Mouse (Mus musculus): ENCODE measurements around the gene Hadhb.

Gene Hadhb

GRCm38 (mm10) chr5:30127921-30128597 is 27.0 kb upstream of the Hadhb start:
- peak in 1 of 2 experiments; percentile 29 for DNase-seq (ENCODE audit: inconsistent age in 2 of 2, low spot score in 1 of 2)

GRCm38 (mm10) chr5:30128680-30129079 is 26.4 kb upstream of the Hadhb start:
- DNase-seq (ENCODE audit: inconsistent age in 2 of 2, low spot score in 1 of 2): no peak

GRCm38 (mm10) chr5:30131246-30131645 is 23.8 kb upstream of the Hadhb start:
- no peak for DNase-seq (ENCODE audit: inconsistent age in 2 of 2, low spot score in 1 of 2)

- DNase-seq (ENCODE audit: inconsistent age in 2 of 2, low spot score in 1 of 2): peak in 1 of 2 experiments; percentile 55
These were observed 22.9 kb upstream of the Hadhb start for GRCm38 (mm10) chr5:30132173-30132572.

GRCm38 (mm10) chr5:30135711-30136231 is 19.3 kb upstream of the Hadhb start:
- peak in 1 of 2 experiments; percentile 50 for DNase-seq (ENCODE audit: inconsistent age in 2 of 2, low spot score in 1 of 2)

GRCm38 (mm10) chr5:30137271-30137670 is 17.8 kb upstream of the Hadhb start:
- no peak for DNase-seq (ENCODE audit: inconsistent age in 2 of 2, low spot score in 1 of 2)

GRCm38 (mm10) chr5:30138193-30138592 is 16.9 kb upstream of the Hadhb start:
- DNase-seq (ENCODE audit: inconsistent age in 2 of 2, low spot score in 1 of 2): no peak

GRCm38 (mm10) chr5:30146526-30146925 is 8.5 kb upstream of the Hadhb start:
- peak in 1 of 2 experiments; percentile 42 for DNase-seq (ENCODE audit: inconsistent age in 2 of 2, low spot score in 1 of 2)

GRCm38 (mm10) chr5:30148133-30148920 is 6.7 kb upstream of the Hadhb start:
- peak in 1 of 2 experiments; percentile 40 for DNase-seq (ENCODE audit: inconsistent age in 2 of 2, low spot score in 1 of 2)

- DNase-seq (ENCODE audit: inconsistent age in 2 of 2, low spot score in 1 of 2): peak in 1 of 2 experiments; percentile 78
These were observed 3.0 kb upstream of the Hadhb start for GRCm38 (mm10) chr5:30152007-30152406.

GRCm38 (mm10) chr5:30152413-30152812 is 2.6 kb upstream of the Hadhb start:
- peak in 1 of 2 experiments; percentile 56 for DNase-seq (ENCODE audit: inconsistent age in 2 of 2, low spot score in 1 of 2)

GRCm38 (mm10) chr5:30153222-30153621 is 1.8 kb upstream of the Hadhb start:
- peak in 1 of 2 experiments; percentile 40 for DNase-seq (ENCODE audit: inconsistent age in 2 of 2, low spot score in 1 of 2)

- no peak for DNase-seq (ENCODE audit: inconsistent age in 2 of 2, low spot score in 1 of 2)
These were observed 1.0 kb upstream of the Hadhb start for GRCm38 (mm10) chr5:30154013-30154412.

- no peak for DNase-seq (ENCODE audit: inconsistent age in 2 of 2, low spot score in 1 of 2)
These were observed 346 bp downstream of the Hadhb start for GRCm38 (mm10) chr5:30155395-30155792.

GRCm38 (mm10) chr5:30155821-30156629 is 977 bp downstream of the Hadhb start:
- DNase-seq (ENCODE audit: inconsistent age in 2 of 2, low spot score in 1 of 2): no peak

- DNase-seq (ENCODE audit: inconsistent age in 2 of 2, low spot score in 1 of 2): no peak
These were observed 4.6 kb downstream of the Hadhb start for GRCm38 (mm10) chr5:30159601-30160000.

GRCm38 (mm10) chr5:30161836-30162235 is 6.8 kb downstream of the Hadhb start:
- DNase-seq (ENCODE audit: inconsistent age in 2 of 2, low spot score in 1 of 2): no peak

GRCm38 (mm10) chr5:30162339-30162738 is 7.3 kb downstream of the Hadhb start:
- DNase-seq (ENCODE audit: inconsistent age in 2 of 2, low spot score in 1 of 2): no peak

GRCm38 (mm10) chr5:30165234-30165946 is 10.3 kb downstream of the Hadhb start:
- no peak for DNase-seq (ENCODE audit: inconsistent age in 2 of 2, low spot score in 1 of 2)

- DNase-seq (ENCODE audit: inconsistent age in 2 of 2, low spot score in 1 of 2): peak; percentile 45 to 83
These were observed 15.4 kb downstream of the Hadhb start for GRCm38 (mm10) chr5:30170303-30170940.
